ENCODE assay signal across 8 mouse cellular contexts in the genomic region with DNA sequence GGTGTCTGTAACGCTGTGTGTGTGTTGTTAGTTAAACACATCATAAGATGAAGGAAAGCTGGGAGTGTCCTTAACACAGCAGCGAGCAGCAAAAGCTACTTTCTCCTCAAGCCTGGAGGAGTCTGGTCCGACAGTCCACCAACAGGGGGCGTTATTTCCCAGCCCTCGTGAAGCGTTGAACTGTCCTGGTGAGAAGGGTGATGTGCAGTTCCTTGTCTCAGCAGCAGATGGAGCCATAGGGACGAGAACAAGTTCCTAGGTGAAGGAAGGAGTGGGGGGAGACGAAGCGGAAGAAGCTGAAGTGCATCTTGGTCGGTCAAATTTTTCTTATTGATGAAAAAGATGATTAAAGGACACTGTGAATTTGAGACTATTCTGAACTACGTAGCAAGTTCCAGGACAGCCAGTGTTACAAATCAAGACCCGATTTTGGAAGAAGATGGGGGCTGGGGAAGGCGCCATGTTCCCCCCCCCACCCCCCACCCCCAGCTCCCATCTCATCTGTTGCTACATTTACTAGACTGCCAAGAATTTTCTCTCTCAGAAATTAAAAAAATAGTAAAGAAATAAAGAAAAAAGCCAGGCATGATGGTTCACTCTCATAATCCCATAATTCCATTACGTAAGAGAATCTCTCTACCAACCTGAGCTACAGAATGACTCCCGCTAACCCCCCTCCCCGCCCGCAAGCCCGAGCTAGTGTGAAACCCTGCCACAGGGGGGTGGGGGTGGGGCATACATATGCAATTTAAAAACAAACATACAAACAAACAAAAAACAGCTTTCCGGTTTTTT. TPM values are rescaled to one million over a fixed set of nuclear protein-coding genes. Genes with fewer than 3 reads are reported as not detected.
DNase-seq lines count a peak whose midpoint lies in the region; ATAC-seq and TF ChIP-seq lines count a peak whose summit lies in the region.

No protein-coding gene starts in this region.

- DNase-seq in heart, postnatal 0 days (ENCODE audit: low spot score): peak; percentile 83
- peak; percentile 94 to 98 for DNase-seq in kidney, postnatal 36 days
- DNase-seq in liver, embryonic 14.5 days (ENCODE audit: low read depth in 3 of 3, low spot score in 3 of 3): peak; percentile 74 to 78 (median 77)
- DNase-seq in neural tube, embryonic 11.5 days (ENCODE audit: low spot score): peak; percentile 93

- TF ChIP-seq CTCF in ES-Bruce4 (IDR thresholded peaks at IDR 0.05; ENCODE audit: low read depth, low read length): peak; percentile 100
- peak; percentile 99 for TF ChIP-seq CTCF in heart, postnatal 0 days (IDR thresholded peaks at IDR 0.05; ENCODE audit: low read depth)
- peak; percentile 98 for TF ChIP-seq CTCF in liver, embryonic 14.5 days (IDR thresholded peaks at IDR 0.05; ENCODE audit: low read depth)

- no peaks in the 10 kb centered on the region for H3K9me3 ChIP-seq in ES-Bruce4 (replicated peaks; ENCODE audit: control insufficient read depth, insufficient read depth, low read length, poor library complexity, severe bottlenecking)
- no peaks in the 10 kb centered on the region for H3K9me3 ChIP-seq in forebrain, embryonic 13.5 days (replicated peaks)
- no peaks in the 10 kb centered on the region for H3K9me3 ChIP-seq in heart, postnatal 0 days (replicated peaks; ENCODE audit: control insufficient read depth, low read length)
- no peaks in the 10 kb centered on the region for H3K9me3 ChIP-seq in liver, embryonic 14.5 days (ENCODE audit: control insufficient read depth, low read length)
- no peaks in the 10 kb centered on the region for H3K9me3 ChIP-seq in neural tube, embryonic 11.5 days (ENCODE audit: control insufficient read depth, low read length)
- H3K9me3 ChIP-seq in stomach, embryonic 16.5 days (replicated peaks; ENCODE audit: control insufficient read depth, low read length): no peaks in the 10 kb centered on the region

- WGBS in forebrain, embryonic 13.5 days: 4% methylated on average over 19 of the region's 19 CpGs
- WGBS in heart, postnatal 0 days: 8% methylated on average over 19 of the region's 19 CpGs
- WGBS in liver, embryonic 14.5 days (ENCODE audit: insufficient replicate concordance): 10% methylated on average over 19 of the region's 19 CpGs
- 9% methylated on average over 19 of the region's 19 CpGs for WGBS in neural tube, embryonic 11.5 days
- WGBS in stomach, embryonic 16.5 days: 6% methylated on average over 19 of the region's 19 CpGs

- peak overlapping the region; percentile 19; the same call in 1 of the 2 replicates for H3K9ac ChIP-seq in ES-Bruce4 (ENCODE audit: low read depth, poor library complexity, severe bottlenecking)
- peak overlapping the region; percentile 53 for H3K9ac ChIP-seq in forebrain, embryonic 13.5 days
- H3K9ac ChIP-seq in heart, postnatal 0 days (replicated peaks; ENCODE audit: low read depth, low read length): no peak overlapping the region
- H3K9ac ChIP-seq in liver, embryonic 14.5 days (replicated peaks): no peak overlapping the region; the same call in 1 of the 2 replicates
- H3K9ac ChIP-seq in neural tube, embryonic 11.5 days (ENCODE audit: low read length): 0 out of 2 replicates have a peak overlapping the region, but pooled peaks have one; percentile 9
- H3K9ac ChIP-seq in stomach, embryonic 16.5 days (ENCODE audit: low read length): peak overlapping the region; percentile 26; the same call in 1 of the 2 replicates

- no peaks in the 10 kb centered on the region for H3K27me3 ChIP-seq in ES-Bruce4 (ENCODE audit: control insufficient read depth, insufficient read depth, low read length, poor library complexity, severe bottlenecking)
- peaks cover under 1% of the 10 kb centered on the region; the same call in 1 of the 2 replicates for H3K27me3 ChIP-seq in forebrain, embryonic 13.5 days
- no peaks in the 10 kb centered on the region for H3K27me3 ChIP-seq in heart, postnatal 0 days (ENCODE audit: control insufficient read depth, insufficient read depth, low read length)
- H3K27me3 ChIP-seq in liver, embryonic 14.5 days (ENCODE audit: control insufficient read depth, insufficient read depth, low read length): no peaks in the 10 kb centered on the region
- no peaks in the 10 kb centered on the region for H3K27me3 ChIP-seq in neural tube, embryonic 11.5 days (ENCODE audit: control insufficient read depth, insufficient read depth, low read length)
- no peaks in the 10 kb centered on the region for H3K27me3 ChIP-seq in stomach, embryonic 16.5 days (ENCODE audit: control insufficient read depth, insufficient read depth, low read length)

- H3K27ac ChIP-seq in ES-Bruce4 (ENCODE audit: insufficient read depth, low read length): peak overlapping the region; percentile 19; the same call in 1 of the 2 replicates
- no peak overlapping the region for H3K27ac ChIP-seq in forebrain, embryonic 13.5 days
- no peak overlapping the region for H3K27ac ChIP-seq in heart, postnatal 0 days (ENCODE audit: low read depth)
- no peak overlapping the region for H3K27ac ChIP-seq in liver, embryonic 14.5 days
- H3K27ac ChIP-seq in neural tube, embryonic 11.5 days (ENCODE audit: low read depth, low read length): no peak overlapping the region
- H3K27ac ChIP-seq in stomach, embryonic 16.5 days (ENCODE audit: low read length): no peak overlapping the region

- H3K4me2 ChIP-seq in forebrain, embryonic 13.5 days: peak overlapping the region; percentile 63
- peak overlapping the region; percentile 68 for H3K4me2 ChIP-seq in heart, postnatal 0 days (ENCODE audit: low read depth, low read length)
- peak overlapping the region; percentile 55 for H3K4me2 ChIP-seq in liver, embryonic 14.5 days (ENCODE audit: low read depth)
- peak overlapping the region; percentile 43 for H3K4me2 ChIP-seq in neural tube, embryonic 11.5 days (ENCODE audit: low read depth)
- peak overlapping the region; percentile 59 for H3K4me2 ChIP-seq in stomach, embryonic 16.5 days (ENCODE audit: low read depth, low read length)

- peak; percentile 88 for ATAC-seq in cerebellum, adult (ENCODE audit: insufficient number of reproducible peaks, low FRiP score, low TSS enrichment)
- peak; percentile 93 for ATAC-seq in forebrain, embryonic 13.5 days
- ATAC-seq in heart, postnatal 0 days (ENCODE audit: insufficient read depth, low read depth): peak; percentile 81
- peak; percentile 75 for ATAC-seq in liver, embryonic 14.5 days (ENCODE audit: insufficient read depth)
- ATAC-seq in neural tube, embryonic 11.5 days (ENCODE audit: insufficient read depth, low FRiP score, low TSS enrichment): peak; percentile 90
- peak; percentile 82 for ATAC-seq in stomach, embryonic 16.5 days (ENCODE audit: insufficient read depth, low FRiP score)

- no peak for TF ChIP-seq POLR2A in ES-Bruce4 (IDR thresholded peaks at IDR 0.05; ENCODE audit: insufficient read depth, low read length)

- H3K4me3 ChIP-seq in ES-Bruce4 (ENCODE audit: low read depth, low read length): no peak overlapping the region
- H3K4me3 ChIP-seq in forebrain, embryonic 13.5 days: peak overlapping the region; percentile 44
- H3K4me3 ChIP-seq in heart, postnatal 0 days (ENCODE audit: low read depth, low read length): peak overlapping the region; percentile 43
- peak overlapping the region in 1 of 2 experiments; percentile 27; a peak in 1 of 4 replicates for H3K4me3 ChIP-seq in liver, embryonic 14.5 days (ENCODE audit: insufficient read depth in 1 of 2, low read depth in 2 of 2, low read length in 2 of 2)
- peak overlapping the region; percentile 36 for H3K4me3 ChIP-seq in neural tube, embryonic 11.5 days (ENCODE audit: low read depth, low read length)
- H3K4me3 ChIP-seq in stomach, embryonic 16.5 days (replicated peaks; ENCODE audit: low read length): peak overlapping the region; percentile 47

- H3K36me3 ChIP-seq in ES-Bruce4 (ENCODE audit: control insufficient read depth, insufficient read depth, low read length, poor library complexity, severe bottlenecking): no peaks in the 10 kb centered on the region
- H3K36me3 ChIP-seq in forebrain, embryonic 13.5 days (ENCODE audit: poor library complexity, severe bottlenecking): no peaks in the 10 kb centered on the region
- H3K36me3 ChIP-seq in heart, postnatal 0 days (replicated peaks; ENCODE audit: control insufficient read depth, insufficient read depth, low read length): no peaks in the 10 kb centered on the region
- no peaks in the 10 kb centered on the region for H3K36me3 ChIP-seq in liver, embryonic 14.5 days (replicated peaks; ENCODE audit: control insufficient read depth, insufficient read depth, low read depth)
- no peaks in the 10 kb centered on the region for H3K36me3 ChIP-seq in neural tube, embryonic 11.5 days (ENCODE audit: control insufficient read depth, insufficient read depth, low read length)
- no peaks in the 10 kb centered on the region for H3K36me3 ChIP-seq in stomach, embryonic 16.5 days (ENCODE audit: control insufficient read depth, insufficient read depth, low read length)

- peak; percentile 80 for TF ChIP-seq EP300 in ES-Bruce4 (IDR thresholded peaks at IDR 0.05; ENCODE audit: insufficient read depth, low read depth, low read length)
- TF ChIP-seq EP300 in heart, postnatal 0 days (IDR thresholded peaks at IDR 0.05; ENCODE audit: low read depth): no peak
- TF ChIP-seq EP300 in liver, embryonic 14.5 days (IDR thresholded peaks at IDR 0.05; ENCODE audit: low read depth): no peak

- H3K4me1 ChIP-seq in ES-Bruce4 (ENCODE audit: control insufficient read depth, insufficient read depth, low read length): peaks cover under 1% of the 10 kb centered on the region
- peaks cover 4% of the 10 kb centered on the region; the same call in 1 of the 2 replicates for H3K4me1 ChIP-seq in forebrain, embryonic 13.5 days
- H3K4me1 ChIP-seq in heart, postnatal 0 days (ENCODE audit: control insufficient read depth, insufficient read depth): peaks cover 10% of the 10 kb centered on the region; the same call in 1 of the 2 replicates
- no peaks in the 10 kb centered on the region for H3K4me1 ChIP-seq in liver, embryonic 14.5 days (replicated peaks; ENCODE audit: control insufficient read depth in 2 of 2, insufficient read depth in 2 of 2, low read length in 1 of 2)
- no peaks in the 10 kb centered on the region; the same call in 1 of the 2 replicates for H3K4me1 ChIP-seq in neural tube, embryonic 11.5 days (ENCODE audit: control insufficient read depth, insufficient read depth, low read length)
- peaks cover 4% of the 10 kb centered on the region; the same call in 1 of the 2 replicates for H3K4me1 ChIP-seq in stomach, embryonic 16.5 days (ENCODE audit: control insufficient read depth, insufficient read depth, low read length)

RNA-seq across cellular contexts. Expression of a gene that starts 37.7 kb away (rescaled TPM):
- 610 and 613 TPM in 2 replicates for polyA plus RNA-seq in ES-Bruce4 (2011; ENCODE audit: insufficient read depth, insufficient read length, low read depth, missing spikeins)
- 0.18 and 0.23 TPM in 2 replicates for polyA plus RNA-seq in forebrain, embryonic 13.5 days (2015; fragmentation: Nextera tagmentation; extraction: Ambion mirVana)
- total RNA-seq in heart, postnatal 0 days (2014; rRNA removed; ENCODE audit: low replicate concordance): 0.73 and 1.3 TPM in 2 replicates
- 0.47 and 0.61 TPM in 2 replicates for polyA plus RNA-seq in heart, postnatal 0 days (2015; fragmentation: Nextera tagmentation; extraction: Ambion mirVana)
- 0.01 TPM in 1 of 2 replicates, not detected in the other for polyA plus RNA-seq in liver, embryonic 14.5 days (2012; rRNA removed)
- not detected in 2 replicates for polyA plus RNA-seq in liver, embryonic 14.5 days (2014; fragmentation: Nextera tagmentation; extraction: Ambion mirVana)
- 0.11 TPM in 1 of 2 replicates, not detected in the other for polyA plus RNA-seq in neural tube, embryonic 11.5 days (2014; fragmentation: Nextera tagmentation; extraction: Ambion mirVana)
- polyA plus RNA-seq in stomach, embryonic 16.5 days (2015; fragmentation: Nextera tagmentation; extraction: Ambion mirVana): 0.14 and 0.22 TPM in 2 replicates

RNA-seq across cellular contexts. Expression of a gene that starts 43.4 kb away (rescaled TPM):
- 203 and 217 TPM in 2 replicates for polyA plus RNA-seq in ES-Bruce4 (2011; ENCODE audit: insufficient read depth, insufficient read length, low read depth, missing spikeins)
- not detected in 2 replicates for polyA plus RNA-seq in forebrain, embryonic 13.5 days (2015; fragmentation: Nextera tagmentation; extraction: Ambion mirVana)
- total RNA-seq in heart, postnatal 0 days (2014; rRNA removed; ENCODE audit: low replicate concordance): not detected in 2 replicates
- polyA plus RNA-seq in heart, postnatal 0 days (2015; fragmentation: Nextera tagmentation; extraction: Ambion mirVana): 0.18 and 0.41 TPM in 2 replicates
- polyA plus RNA-seq in liver, embryonic 14.5 days (2012; rRNA removed): not detected in 2 replicates
- polyA plus RNA-seq in liver, embryonic 14.5 days (2014; fragmentation: Nextera tagmentation; extraction: Ambion mirVana): not detected in 2 replicates
- not detected in 2 replicates for polyA plus RNA-seq in neural tube, embryonic 11.5 days (2014; fragmentation: Nextera tagmentation; extraction: Ambion mirVana)
- not detected in 2 replicates for polyA plus RNA-seq in stomach, embryonic 16.5 days (2015; fragmentation: Nextera tagmentation; extraction: Ambion mirVana)

RNA-seq across cellular contexts. Expression of a gene that starts 59.7 kb away (rescaled TPM):
- polyA plus RNA-seq in ES-Bruce4 (2011; ENCODE audit: insufficient read depth, insufficient read length, low read depth, missing spikeins): 34.8 and 37.0 TPM in 2 replicates
- not detected in 2 replicates for polyA plus RNA-seq in forebrain, embryonic 13.5 days (2015; fragmentation: Nextera tagmentation; extraction: Ambion mirVana)
- total RNA-seq in heart, postnatal 0 days (2014; rRNA removed; ENCODE audit: low replicate concordance): 0.15 TPM in 1 of 2 replicates, not detected in the other
- 0.05 and 0.26 TPM in 2 replicates for polyA plus RNA-seq in heart, postnatal 0 days (2015; fragmentation: Nextera tagmentation; extraction: Ambion mirVana)
- 1.5 and 1.6 TPM in 2 replicates for polyA plus RNA-seq in liver, embryonic 14.5 days (2012; rRNA removed)
- polyA plus RNA-seq in liver, embryonic 14.5 days (2014; fragmentation: Nextera tagmentation; extraction: Ambion mirVana): 2.2 and 2.8 TPM in 2 replicates
- polyA plus RNA-seq in neural tube, embryonic 11.5 days (2014; fragmentation: Nextera tagmentation; extraction: Ambion mirVana): 0.13 TPM in 1 of 2 replicates, not detected in the other
- polyA plus RNA-seq in stomach, embryonic 16.5 days (2015; fragmentation: Nextera tagmentation; extraction: Ambion mirVana): 0.14 and 0.18 TPM in 2 replicates

Comparison
In these comparisons a context has a peak if more than half of its experiments do, and no peak if none do; other contexts are left out.
1. H3K9ac ChIP-seq: peak in ES-Bruce4 (single experiment), forebrain, embryonic 13.5 days (single experiment), neural tube, embryonic 11.5 days (single experiment) and stomach, embryonic 16.5 days (single experiment); none in heart, postnatal 0 days (single experiment) and liver, embryonic 14.5 days (single experiment).
2. RNA of a gene that starts 37.7 kb away (polyA plus RNA-seq): 610 to 613 TPM in ES-Bruce4; 0.47 to 0.61 TPM in heart, postnatal 0 days, 0.18 to 0.23 TPM in forebrain, embryonic 13.5 days, 0.14 to 0.22 TPM in stomach, embryonic 16.5 days, 0.11 TPM in neural tube, embryonic 11.5 days and 0.01 TPM in liver, embryonic 14.5 days; every median in the first group is over 100 times any median in the second.
3. RNA of a gene that starts 43.4 kb away (polyA plus RNA-seq): 203 to 217 TPM in ES-Bruce4; 0.18 to 0.41 TPM in heart, postnatal 0 days, not detected in liver, embryonic 14.5 days, not detected in forebrain, embryonic 13.5 days, not detected in neural tube, embryonic 11.5 days and not detected in stomach, embryonic 16.5 days; every median in the first group is over 100 times any median in the second.
4. Peak in every context shown above with its lines, with median percentiles within 50 percentile points of each other: CTCF ChIP-seq, ATAC-seq, H3K4me2 ChIP-seq and DNase-seq.